Mouse (Mus musculus) cortical plate, adult 2 months (tissue): ENCODE data around the gene Fam198b.

ENCODE experiments used
- CTCF ChIP-seq: fragments of 200-500 bp; IDR thresholded peaks from 2 replicates; pipeline ENCODE4 v1.5.1; 2011; ENCODE audit warnings: mild to moderate bottlenecking, control low read depth, low read length; ENCODE audit not compliant: insufficient read depth; ENCODE audit errors: extremely low read depth
- POLR2A ChIP-seq: fragments of 200-500 bp; IDR thresholded peaks from 2 replicates; pipeline ENCODE4 v1.6.1; 2011; ENCODE audit warnings: mild to moderate bottlenecking, low read length, control low read depth; ENCODE audit not compliant: insufficient read depth; ENCODE audit errors: extremely low read depth

DNA sequence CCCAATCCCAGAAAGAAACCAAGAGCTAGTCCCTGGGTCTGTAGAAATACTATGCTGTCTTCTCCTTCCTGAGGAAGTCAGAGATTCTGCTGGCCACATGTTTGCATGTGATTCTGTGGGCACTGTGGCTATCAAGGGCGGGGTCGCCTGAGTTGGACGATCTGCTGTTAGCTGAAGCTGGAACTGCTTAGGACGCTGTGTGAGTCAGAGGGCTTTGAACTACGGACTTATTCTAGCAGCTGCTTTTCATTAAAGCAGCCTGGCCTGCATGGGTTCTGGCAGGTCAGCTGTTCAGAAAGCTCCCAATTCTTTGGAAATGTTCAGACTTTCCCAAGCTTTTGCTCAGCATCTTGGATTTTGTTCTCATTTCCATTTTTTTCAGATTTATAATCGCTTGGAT lies 51.9 kb downstream of the Fam198b start:
- TF ChIP-seq CTCF = no peak
- no peak for TF ChIP-seq POLR2A
